Mouse (Mus musculus): ENCODE measurements at regions not wholly inside any gene's neighbourhood (a gene's known extent, or its start where the extent isn't known, plus 50 kb on each side); places are given as distances from the start of the nearest gene placed in this dataset.

DNA sequence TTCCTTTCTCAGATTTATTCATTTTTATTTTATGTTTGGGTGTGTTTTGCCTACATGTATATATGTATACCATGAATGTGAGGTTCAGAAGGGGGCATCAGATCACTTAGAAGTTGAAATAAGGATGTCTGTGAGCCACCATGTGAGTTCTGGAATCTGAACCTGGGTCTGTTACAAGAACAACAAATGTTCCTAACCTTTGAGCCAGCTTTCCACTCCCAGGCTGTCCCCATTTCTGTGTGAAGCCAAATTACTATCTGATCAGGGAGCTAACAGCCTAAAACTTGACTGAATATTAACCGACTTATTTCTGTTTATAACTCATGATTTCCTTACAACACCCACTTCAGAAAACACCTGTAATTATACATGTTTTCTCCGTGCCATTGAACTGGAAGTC is 209.2 kb downstream of the Mdfic start:
- no peak overlapping the region for H3K4me2 ChIP-seq (ENCODE audit: low read length)
- TF ChIP-seq CTCF (IDR thresholded peaks at IDR 0.05; ENCODE audit: low read depth) = no peak
- no peaks in the 10 kb centered on the region for H3K9me3 ChIP-seq (replicated peaks; ENCODE audit: low read length)
- H3K27me3 ChIP-seq (ENCODE audit: insufficient read depth, low read length) = no peaks in the 10 kb centered on the region
- no peaks in the 10 kb centered on the region for H3K4me1 ChIP-seq (replicated peaks; ENCODE audit: insufficient read depth, low read length)
- H3K4me3 ChIP-seq (replicated peaks; ENCODE audit: low read depth, low read length) = no peak overlapping the region
- no peak overlapping the region for H3K9ac ChIP-seq (ENCODE audit: low read depth, low read length)
- no peak for ATAC-seq (replicated peaks; ENCODE audit: low FRiP score, low read depth)
- H3K36me3 ChIP-seq (ENCODE audit: insufficient read depth, low read length) = no peaks in the 10 kb centered on the region
- no peak for DNase-seq (ENCODE audit: low spot score)
- WGBS = 85% methylated on average over 2 of the region's 2 CpGs
- H3K27ac ChIP-seq = no peak overlapping the region

DNA sequence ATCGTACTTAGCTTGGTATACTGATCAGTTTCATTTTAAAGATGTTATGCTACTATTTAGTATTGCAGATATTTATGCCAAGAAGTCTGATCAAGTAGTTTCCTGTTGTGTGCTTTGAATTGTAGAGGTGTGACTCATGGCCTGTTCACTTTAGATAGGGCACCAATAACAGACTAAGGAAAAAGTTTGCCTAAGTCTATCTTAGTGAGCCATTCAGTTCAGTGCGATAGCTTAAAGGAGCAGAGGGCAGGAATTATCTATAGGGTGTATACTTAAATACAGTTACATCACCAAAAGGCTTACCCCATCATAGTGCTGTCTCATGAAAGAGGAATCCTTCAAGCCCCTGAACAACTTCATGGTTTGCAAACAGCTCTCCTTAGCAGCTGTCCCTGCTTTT is 229.8 kb downstream of the Mdfic start:
- H3K4me2 ChIP-seq (ENCODE audit: low read length) = no peak overlapping the region
- 88% methylated on average over 2 of the region's 2 CpGs for WGBS
- ATAC-seq (replicated peaks; ENCODE audit: low FRiP score, low read depth) = no peak

DNA sequence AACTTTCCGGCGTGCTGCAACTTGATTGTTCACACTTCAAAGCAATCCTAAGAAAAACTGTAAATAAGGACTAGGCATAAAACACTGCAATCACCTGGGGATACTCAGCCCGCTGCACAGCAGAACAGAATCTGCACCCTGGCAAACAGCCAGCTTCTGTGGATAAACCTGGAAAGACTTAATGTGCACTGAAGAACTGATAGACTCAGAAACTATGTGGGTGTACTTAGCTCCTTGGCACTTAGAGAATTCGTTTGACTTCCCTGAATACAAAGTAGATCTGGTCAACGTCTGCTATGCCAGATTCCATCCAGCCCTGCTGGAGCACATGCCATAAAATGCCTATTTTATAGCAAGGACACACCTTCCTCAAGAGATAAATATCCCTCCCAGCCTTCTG is 266.9 kb downstream of the Mdfic start:
- DNase-seq (ENCODE audit: low spot score) (peak; percentile 16), ATAC-seq (replicated peaks; ENCODE audit: low FRiP score, low read depth) (no peak)
- no peak overlapping the region for H3K27ac ChIP-seq
- no peak for TF ChIP-seq CTCF (IDR thresholded peaks at IDR 0.05; ENCODE audit: low read depth)
- WGBS = 35% methylated on average over 5 of the region's 5 CpGs
- no peaks in the 10 kb centered on the region for H3K36me3 ChIP-seq (ENCODE audit: insufficient read depth, low read length)
- no peaks in the 10 kb centered on the region for H3K27me3 ChIP-seq (ENCODE audit: insufficient read depth, low read length)
- no peak overlapping the region for H3K4me2 ChIP-seq (ENCODE audit: low read length)
- H3K9me3 ChIP-seq (replicated peaks; ENCODE audit: low read length) = no peaks in the 10 kb centered on the region
- no peak overlapping the region for H3K4me3 ChIP-seq (replicated peaks; ENCODE audit: low read depth, low read length)
- no peak overlapping the region for H3K9ac ChIP-seq (ENCODE audit: low read depth, low read length)
- no peaks in the 10 kb centered on the region for H3K4me1 ChIP-seq (replicated peaks; ENCODE audit: insufficient read depth, low read length)

More for the DNA sequence above, 229.8 kb downstream of the Mdfic start:
- Histone ChIP-seq H3K4me1 (replicated peaks; ENCODE audit: insufficient read depth, low read length) (no peaks in the 10 kb centered on the region), H3K9me3 (replicated peaks; ENCODE audit: low read length) (no peaks in the 10 kb centered on the region), H3K9ac (ENCODE audit: low read depth, low read length) (no peak overlapping the region), H3K27me3 (ENCODE audit: insufficient read depth, low read length) (no peaks in the 10 kb centered on the region), H3K4me3 (replicated peaks; ENCODE audit: low read depth, low read length) (no peak overlapping the region), H3K27ac (no peak overlapping the region), H3K36me3 (ENCODE audit: insufficient read depth, low read length) (no peaks in the 10 kb centered on the region)
- TF ChIP-seq CTCF (IDR thresholded peaks at IDR 0.05; ENCODE audit: low read depth) = no peak
- no peak for DNase-seq (ENCODE audit: low spot score)
